Mouse (Mus musculus) ES-E14 (cell line): ENCODE measurements around the gene Atp7b.

Experiments
- CHD2 ChIP-seq: IDR thresholded peaks from 2 replicates; pipeline ENCODE4 v1.6.1; 2014; ENCODE audit warnings: mild to moderate bottlenecking, low read depth, low read length, inconsistent platforms
- ZC3H11A ChIP-seq: IDR thresholded peaks from 2 replicates; pipeline ENCODE4 v1.6.1; 2012; ENCODE audit warnings: low read depth, mild to moderate bottlenecking, inconsistent platforms, low read length, borderline replicate concordance

DNA sequence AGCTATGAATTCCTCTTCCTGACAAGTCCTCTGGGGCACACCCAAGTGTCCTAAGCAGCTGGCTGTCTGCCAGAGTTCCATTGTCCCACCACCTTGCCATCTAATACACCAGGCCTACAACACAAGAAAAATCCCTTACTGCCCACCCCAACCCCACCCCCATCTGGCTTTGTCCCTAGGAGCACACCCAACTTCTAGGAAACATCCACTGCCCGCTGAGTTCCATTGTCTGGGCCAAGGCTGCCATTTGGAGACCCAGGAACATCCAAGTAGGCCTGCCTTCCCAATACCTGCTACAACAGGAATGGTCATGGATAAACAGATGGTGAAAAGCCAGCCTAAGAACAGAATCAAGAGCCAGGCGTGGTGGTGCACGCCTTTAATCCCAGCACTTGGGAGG is 103.8 kb downstream of the Atp7b start:
- TF ChIP-seq ZC3H11A (no peak), CHD2 (no peak)
